Mouse (Mus musculus) stomach, embryonic 14.5 days (tissue): ENCODE results near the gene Hhatl. TPM values are rescaled to one million over a fixed set of nuclear protein-coding genes. Genes with fewer than 3 reads are reported as not detected.
A peak's percentile ranks its signal among the peaks of the same experiment; 100 is the strongest.

Experiments
- ATAC-seq: fragments of 200-750 bp; cut with Nextera tagmentation; 2 replicates; pipeline ENCODE4 v1.8.0; 2017; ENCODE audit warnings: low read depth, moderate TSS enrichment; ENCODE audit not compliant: insufficient number of reproducible peaks, insufficient read depth, low FRiP score
- H3K27ac ChIP-seq: fragments of 300-500 bp; sonication (generic); 2 replicates; pipeline ENCODE4 v1.5.1; 2014; ENCODE audit warnings: mild to moderate bottlenecking, low read length, moderate library complexity, mixed read lengths
- H3K27me3 ChIP-seq: fragments of 300-500 bp; sonication (generic); 2 replicates; pipeline ENCODE4 v1.6.1; 2014; ENCODE audit warnings: low read length, control low read depth, mixed read lengths; ENCODE audit not compliant: control insufficient read depth, insufficient read depth
- H3K36me3 ChIP-seq: fragments of 300-500 bp; sonication (generic); 2 replicates; pipeline ENCODE4 v1.6.1; 2014; ENCODE audit warnings: mild to moderate bottlenecking, control low read depth, low read length, moderate library complexity, mixed read lengths; ENCODE audit not compliant: control insufficient read depth, insufficient read depth
- H3K4me1 ChIP-seq: fragments of 300-500 bp; sonication (generic); 2 replicates; pipeline ENCODE4 v1.6.1; 2014; ENCODE audit warnings: low read length, control low read depth, mixed read lengths; ENCODE audit not compliant: control insufficient read depth, insufficient read depth
- H3K4me2 ChIP-seq: fragments of 300-500 bp; sonication (generic); replicated peaks from 2 replicates; pipeline ENCODE4 v1.6.1; 2014; ENCODE audit warnings: low read depth, low read length, control low read depth
- H3K4me3 ChIP-seq: fragments of 300-500 bp; sonication (generic); 2 replicates; pipeline ENCODE4 v1.5.1; 2014; ENCODE audit warnings: low read depth, low read length, control low read depth
- H3K9ac ChIP-seq: fragments of 300-500 bp; sonication (generic); replicated peaks from 2 replicates; pipeline ENCODE4 v1.6.1; 2014; ENCODE audit warnings: low read depth, mild to moderate bottlenecking, control low read depth, low read length, moderate library complexity, mixed read lengths
- H3K9me3 ChIP-seq: fragments of 300-500 bp; sonication (generic); 2 replicates; pipeline ENCODE4 v1.6.1; 2016; ENCODE audit warnings: low read depth, low read length, control low read depth; ENCODE audit not compliant: control insufficient read depth
- WGBS: fragments of 180-500 bp; shearing (Covaris S2); extraction: QIAGEN DNeasy Blood & Tissue Kit; methylation state at CpG from one replicate; pipeline ENCODE4 v1.1.7; 2014; 5-methylcytosine and 5-hydroxymethylcytosine counted together
- polyA plus RNA-seq: library from polyadenylated mRNA; unstranded; fragments of >200 nt; fragmentation: Nextera tagmentation; extraction: Ambion mirVana; gene quantifications from 2 replicates; pipeline ENCODE4 v1.2.1, GENCODE M21; 2014

Gene Hhatl
- polyA plus RNA-seq, 1 experiment from 2014 or later: 1.1 TPM

- Histone ChIP-seq H3K4me3 (no peak overlapping the region), H3K27me3 (no peaks in the 10 kb centered on the region), H3K4me1 (0 out of 2 replicates have a peak, but pooled peaks cover 7% of the 10 kb centered on the region), H3K9me3 (no peaks in the 10 kb centered on the region), H3K36me3 (no peaks in the 10 kb centered on the region), H3K27ac (no peak overlapping the region), H3K9ac (no peak overlapping the region), H3K4me2 (no peak overlapping the region)
- ATAC-seq: no peak
- WGBS: 61% methylated on average over 6 of the region's 6 CpGs
Measured at GRCm38 (mm10) chr9:121815183-121815582, 22.9 kb upstream of the Hhatl start.

GRCm38 (mm10) chr9:121810081-121810821 is 17.9 kb upstream of the Hhatl start:
- Histone ChIP-seq H3K4me3 (no peak overlapping the region), H3K4me2 (no peak overlapping the region), H3K4me1 (0 out of 2 replicates have a peak, but pooled peaks cover 6% of the 10 kb centered on the region), H3K27ac (peak overlapping the region; percentile 21; the same call in 1 of the 2 replicates), H3K9me3 (no peaks in the 10 kb centered on the region), H3K36me3 (no peaks in the 10 kb centered on the region), H3K9ac (no peak overlapping the region), H3K27me3 (no peaks in the 10 kb centered on the region)
- WGBS: 44% methylated on average over 15 of the region's 15 CpGs
- ATAC-seq: no peak

GRCm38 (mm10) chr9:121808511-121808910 is 16.2 kb upstream of the Hhatl start:
- no peak overlapping the region for H3K9ac ChIP-seq
- H3K4me3 ChIP-seq: no peak overlapping the region
- H3K36me3 ChIP-seq: no peaks in the 10 kb centered on the region
- no peak overlapping the region for H3K27ac ChIP-seq
- 0 out of 2 replicates have a peak, but pooled peaks cover 6% of the 10 kb centered on the region for H3K4me1 ChIP-seq
- 59% methylated on average over 3 of the region's 3 CpGs for WGBS
- no peak for ATAC-seq
- no peaks in the 10 kb centered on the region for H3K9me3 ChIP-seq
- no peak overlapping the region for H3K4me2 ChIP-seq
- H3K27me3 ChIP-seq: no peaks in the 10 kb centered on the region

- Histone ChIP-seq H3K4me2 (no peak overlapping the region), H3K4me3 (no peak overlapping the region), H3K9me3 (no peaks in the 10 kb centered on the region), H3K9ac (no peak overlapping the region), H3K36me3 (no peaks in the 10 kb centered on the region), H3K27me3 (no peaks in the 10 kb centered on the region), H3K4me1 (0 out of 2 replicates have a peak, but pooled peaks cover 6% of the 10 kb centered on the region), H3K27ac (no peak overlapping the region)
- 62% methylated on average over 7 of the region's 7 CpGs for WGBS
- no peak for ATAC-seq
Measured at GRCm38 (mm10) chr9:121807947-121808346, 15.6 kb upstream of the Hhatl start.

- WGBS: 65% methylated on average over 1 of the region's 1 CpGs
- H3K9ac ChIP-seq: no peak overlapping the region
- H3K27ac ChIP-seq: no peak overlapping the region
- no peaks in the 10 kb centered on the region for H3K9me3 ChIP-seq
- H3K4me3 ChIP-seq: no peak overlapping the region
- H3K36me3 ChIP-seq: no peaks in the 10 kb centered on the region
- no peaks in the 10 kb centered on the region for H3K27me3 ChIP-seq
- H3K4me1 ChIP-seq: 0 out of 2 replicates have a peak, but pooled peaks cover 6% of the 10 kb centered on the region
- ATAC-seq: no peak
- no peak overlapping the region for H3K4me2 ChIP-seq
Measured at GRCm38 (mm10) chr9:121807546-121807945, 15.2 kb upstream of the Hhatl start.

- no peaks in the 10 kb centered on the region for H3K27me3 ChIP-seq
- WGBS: 46% methylated on average over 7 of the region's 7 CpGs
- ATAC-seq: no peak
Measured at GRCm38 (mm10) chr9:121802747-121803146, 10.4 kb upstream of the Hhatl start.

GRCm38 (mm10) chr9:121798887-121799520 is 6.7 kb upstream of the Hhatl start:
- 45% methylated on average over 6 of the region's 6 CpGs for WGBS
- no peak overlapping the region for H3K9ac ChIP-seq
- H3K27me3 ChIP-seq: no peaks in the 10 kb centered on the region
- no peak overlapping the region for H3K4me2 ChIP-seq
- H3K4me3 ChIP-seq: no peak overlapping the region
- no peak for ATAC-seq
- H3K9me3 ChIP-seq: no peaks in the 10 kb centered on the region
- no peaks in the 10 kb centered on the region for H3K4me1 ChIP-seq
- H3K36me3 ChIP-seq: no peaks in the 10 kb centered on the region
- H3K27ac ChIP-seq: no peak overlapping the region

More at GRCm38 (mm10) chr9:121802747-121803146, 10.4 kb upstream of the Hhatl start:
- H3K27ac ChIP-seq: no peak overlapping the region
- no peak overlapping the region for H3K9ac ChIP-seq
- no peak overlapping the region for H3K4me3 ChIP-seq
- H3K36me3 ChIP-seq: no peaks in the 10 kb centered on the region
- no peaks in the 10 kb centered on the region for H3K9me3 ChIP-seq
- H3K4me1 ChIP-seq: no peaks in the 10 kb centered on the region
- no peak overlapping the region for H3K4me2 ChIP-seq

- Histone ChIP-seq H3K4me2 (peak overlapping the region; percentile 8; the same call in 1 of the 2 replicates), H3K9me3 (no peaks in the 10 kb centered on the region), H3K27me3 (no peaks in the 10 kb centered on the region), H3K27ac (no peak overlapping the region), H3K36me3 (no peaks in the 10 kb centered on the region), H3K4me1 (no peaks in the 10 kb centered on the region), H3K9ac (no peak overlapping the region), H3K4me3 (no peak overlapping the region)
- 13% methylated on average over 12 of the region's 12 CpGs for WGBS
- ATAC-seq: peak; percentile 70
Measured at GRCm38 (mm10) chr9:121797722-121798121, 5.4 kb upstream of the Hhatl start.
